Mouse (Mus musculus) regulatory T cell (primary cell): ENCODE measurements around the gene Rfc1.

ENCODE experiments used
- in situ Hi-C: fragments of 300-600 bp; cut with MboI, MseI; formaldehyde crosslinking; loops from one replicate; pipeline ENCODE4 v1.15.1; 2025; ENCODE audit warnings: high pct_unique_total_duplicates

Rfc1 gene

GRCm38 (mm10) chr5:65335298-65336074 lies at the start of gene Rfc1:
TSS of gene Rfc1 (minus strand) at chr5:65335670.
- in situ Hi-C loops, result no loop called here

DNA sequence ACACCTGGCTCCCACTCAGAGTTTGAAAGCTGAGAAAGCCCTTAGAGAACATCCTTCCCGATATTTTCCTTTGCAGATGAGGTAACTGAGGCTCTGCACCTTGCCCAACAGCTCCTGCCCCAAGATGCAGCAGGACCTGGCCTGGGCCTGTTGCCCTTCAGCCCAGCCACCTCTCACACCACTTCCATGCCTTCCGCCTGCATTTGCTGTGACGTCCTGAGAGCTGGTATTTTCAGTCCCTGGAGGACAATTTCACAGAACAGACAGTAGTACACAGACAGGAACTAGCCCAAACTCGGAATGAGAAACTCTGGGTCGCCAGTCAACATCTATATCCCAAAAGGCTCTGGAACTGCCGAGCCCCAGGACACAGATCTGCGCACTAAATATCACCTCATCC lies 39.3 kb upstream of the Rfc1 start:
- in situ Hi-C loops, result no loop called here

DNA sequence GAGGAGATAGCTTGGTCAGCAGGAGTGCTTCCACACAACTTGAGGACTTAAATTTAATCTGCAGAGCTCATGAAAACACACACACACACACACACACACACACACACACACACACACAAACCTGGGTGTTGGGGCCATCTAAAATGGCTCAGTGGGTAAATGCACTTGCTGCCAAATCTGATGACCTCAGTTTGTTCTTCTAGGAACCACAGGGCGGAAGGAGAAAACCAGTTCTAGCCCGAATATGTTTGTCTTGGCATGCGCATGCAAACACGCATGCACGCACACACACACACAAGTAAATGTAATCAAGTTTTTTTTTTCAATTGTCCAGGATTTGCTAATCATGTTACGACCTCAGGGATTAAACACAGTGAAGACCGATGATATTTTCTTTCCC lies 36.1 kb upstream of the Rfc1 start:
- in situ Hi-C loops, result no loop called here

DNA sequence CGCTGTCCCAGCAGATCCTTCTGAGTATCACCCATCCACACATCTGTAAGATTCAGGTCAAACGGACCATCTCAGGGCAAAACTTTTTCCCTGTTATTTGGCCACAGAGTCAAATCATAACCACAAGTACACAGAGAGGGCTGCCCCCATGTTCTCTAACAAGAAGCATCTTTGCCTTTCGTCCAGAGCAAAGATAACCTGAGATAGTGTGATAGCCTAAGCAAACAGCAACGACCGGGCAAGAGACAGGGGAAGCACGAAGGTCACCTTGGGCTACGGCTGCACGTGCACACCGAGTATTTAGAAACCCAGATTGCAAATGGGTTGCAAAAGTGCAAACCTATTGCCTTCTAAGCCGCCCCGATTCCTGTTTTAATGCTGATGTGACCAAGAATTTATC lies 32.4 kb upstream of the Rfc1 start:
- in situ Hi-C loops, result loop anchor here (5.0 kb wide), 1 partner anchor 91 kb away; no protein-coding TSS in a partner anchor

DNA sequence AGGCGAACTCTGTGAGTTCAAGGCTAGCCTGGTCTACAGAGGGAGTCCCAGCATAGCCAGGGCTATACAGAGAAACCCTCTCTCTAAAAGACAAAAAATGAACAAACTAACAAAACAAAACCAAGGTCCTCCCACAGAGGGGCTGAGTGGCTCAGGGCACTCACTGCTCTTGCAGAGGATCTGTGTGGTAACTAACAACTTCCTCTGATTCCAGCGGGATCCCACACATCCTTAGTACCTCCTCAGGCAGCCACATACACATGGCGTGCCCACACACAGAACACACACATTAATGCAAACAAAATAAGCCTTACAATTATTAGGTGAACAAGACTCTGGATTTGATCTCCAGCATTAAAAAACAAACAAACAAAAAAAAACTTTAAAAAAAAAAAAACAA lies 22.3 kb upstream of the Rfc1 start:
- in situ Hi-C loops, result no loop called here

DNA sequence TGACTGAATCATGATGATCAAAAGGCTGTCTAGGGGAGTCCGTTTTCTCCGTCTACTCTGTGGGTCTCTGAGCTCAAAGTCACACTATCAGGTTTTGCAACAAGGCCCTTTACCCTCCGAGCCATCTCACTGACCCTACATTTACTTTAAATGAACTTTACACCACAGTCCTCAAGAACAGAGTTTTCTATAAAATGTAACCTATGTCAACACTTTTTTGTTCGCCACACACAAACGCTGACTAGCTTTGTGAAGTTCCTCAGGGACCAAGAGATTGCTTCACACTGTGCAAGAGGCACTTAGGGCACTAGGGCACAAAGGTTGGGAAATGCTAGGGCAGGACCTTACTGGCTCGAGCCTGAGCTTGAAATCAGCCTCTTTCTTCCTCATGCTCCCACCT lies 21.4 kb upstream of the Rfc1 start:
- in situ Hi-C loops, result no loop called here

DNA sequence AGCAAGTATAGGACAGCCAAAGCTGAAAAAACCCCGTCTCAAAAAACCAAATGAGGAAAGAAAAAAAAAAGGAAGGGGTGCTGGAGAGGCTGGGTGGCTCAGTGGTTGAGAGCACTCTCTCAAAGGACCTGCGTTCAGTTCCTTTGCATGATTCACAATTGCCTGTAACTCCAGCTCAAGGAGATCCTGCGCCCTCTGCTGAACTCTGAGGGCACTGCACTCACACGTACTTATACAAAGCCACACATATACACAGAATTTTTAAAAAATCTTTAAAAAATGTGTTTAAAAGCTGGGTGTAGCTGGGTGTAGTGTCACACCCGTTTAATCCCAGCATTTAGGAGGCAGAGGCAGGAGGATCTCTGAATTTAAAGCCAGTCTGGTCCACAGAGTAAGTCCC lies 19.5 kb upstream of the Rfc1 start:
- in situ Hi-C loops, result no loop called here

DNA sequence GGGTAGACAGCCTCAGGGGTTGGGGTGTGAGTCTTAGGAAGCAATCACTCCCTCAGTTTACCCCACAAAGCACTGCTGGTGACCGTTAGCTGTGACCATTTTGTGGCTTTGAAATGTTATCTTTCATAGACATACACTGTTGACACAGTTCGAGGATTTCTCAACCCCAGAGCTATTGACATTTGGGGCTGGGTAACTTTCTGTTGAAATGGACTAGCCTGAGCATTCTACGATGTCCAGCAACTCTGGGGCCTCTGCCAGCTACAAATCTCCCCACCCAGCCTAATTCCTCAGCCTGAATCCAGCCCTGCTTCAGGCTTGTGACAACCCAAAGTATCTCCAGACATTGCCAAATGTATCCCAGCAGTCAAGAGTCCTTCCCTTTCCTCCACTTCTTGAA lies 18.6 kb upstream of the Rfc1 start:
- in situ Hi-C loops, result no loop called here

- in situ Hi-C loops, result no loop called here
Observed at GRCm38 (mm10) chr5:65350508-65350907, 15.0 kb upstream of the Rfc1 start.

DNA sequence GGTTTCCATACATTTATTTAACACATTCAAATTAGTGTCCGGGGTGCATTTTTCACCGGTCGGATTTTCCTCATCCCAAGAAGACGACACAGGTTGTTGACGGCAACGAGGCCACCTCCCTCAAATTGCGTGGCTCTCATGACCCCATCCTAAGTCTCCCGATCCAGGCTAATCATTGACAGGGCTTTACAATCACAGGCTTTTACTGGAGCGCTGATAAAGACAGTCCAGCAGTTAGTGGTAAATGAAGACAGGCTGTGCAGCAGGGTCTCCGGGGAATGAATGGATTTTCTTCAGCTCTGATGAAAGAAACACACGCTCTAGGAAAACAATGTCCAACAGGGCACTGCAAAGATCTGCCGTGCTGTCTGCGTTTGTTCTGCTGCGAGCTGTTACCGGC lies 12.7 kb upstream of the Rfc1 start, which contains the start of gene Klb:
TSS of gene Klb (plus strand) at position 147 of the 400 bp plus-strand sequence.
- in situ Hi-C loops, result no loop called here

DNA sequence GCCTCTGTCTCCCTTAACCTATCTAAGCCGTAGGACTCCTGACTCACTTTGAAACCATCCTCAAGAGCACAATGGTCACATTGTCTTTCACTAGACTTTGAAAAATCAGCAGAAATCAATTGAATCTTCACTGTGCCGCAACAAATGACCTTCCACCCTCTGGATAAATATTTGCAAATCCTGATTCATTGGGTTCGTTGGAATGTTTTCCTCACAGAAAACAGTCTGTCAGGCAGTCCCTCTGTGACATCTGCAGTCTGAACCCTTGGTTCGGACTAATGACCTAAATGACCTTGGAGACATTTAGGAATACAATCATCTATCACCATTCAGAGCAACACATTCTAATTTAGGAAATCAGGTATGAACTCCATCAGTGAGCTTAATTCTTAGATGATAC lies 4.7 kb upstream of the Rfc1 start:
- in situ Hi-C loops, result loop anchor here (5.0 kb wide), 1 partner anchor 42 kb away; no protein-coding TSS in a partner anchor

- in situ Hi-C loops, result no loop called here
Observed at GRCm38 (mm10) chr5:65338394-65338793, 2.9 kb upstream of the Rfc1 start.

- in situ Hi-C loops, result no loop called here
Observed at GRCm38 (mm10) chr5:65336075-65336355, 545 bp upstream of the Rfc1 start.

DNA sequence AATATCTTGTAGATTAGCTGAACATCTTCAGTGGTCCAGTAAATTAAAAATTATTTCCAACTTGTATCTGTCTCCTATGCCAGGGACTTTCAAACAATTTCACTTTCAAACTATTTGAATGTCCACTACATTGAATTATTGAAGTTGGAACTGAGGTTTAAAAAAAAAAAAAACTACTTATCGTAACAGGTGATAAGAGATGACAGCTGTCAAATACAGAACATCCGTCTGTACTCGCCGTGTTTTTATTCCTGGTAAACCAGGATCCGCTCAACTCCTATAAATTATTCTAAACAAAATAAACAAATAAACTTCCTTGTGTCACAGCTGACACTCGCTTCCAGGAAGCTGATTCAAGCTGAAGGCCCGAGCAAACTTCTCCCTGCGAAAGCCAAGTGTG lies 682 bp downstream of the Rfc1 start:
- in situ Hi-C loops, result no loop called here

- in situ Hi-C loops, result no loop called here
Observed at GRCm38 (mm10) chr5:65329971-65330370, 5.5 kb downstream of the Rfc1 start.

GRCm38 (mm10) chr5:65326212-65326611 lies 9.3 kb downstream of the Rfc1 start:
- in situ Hi-C loops, result no loop called here

DNA sequence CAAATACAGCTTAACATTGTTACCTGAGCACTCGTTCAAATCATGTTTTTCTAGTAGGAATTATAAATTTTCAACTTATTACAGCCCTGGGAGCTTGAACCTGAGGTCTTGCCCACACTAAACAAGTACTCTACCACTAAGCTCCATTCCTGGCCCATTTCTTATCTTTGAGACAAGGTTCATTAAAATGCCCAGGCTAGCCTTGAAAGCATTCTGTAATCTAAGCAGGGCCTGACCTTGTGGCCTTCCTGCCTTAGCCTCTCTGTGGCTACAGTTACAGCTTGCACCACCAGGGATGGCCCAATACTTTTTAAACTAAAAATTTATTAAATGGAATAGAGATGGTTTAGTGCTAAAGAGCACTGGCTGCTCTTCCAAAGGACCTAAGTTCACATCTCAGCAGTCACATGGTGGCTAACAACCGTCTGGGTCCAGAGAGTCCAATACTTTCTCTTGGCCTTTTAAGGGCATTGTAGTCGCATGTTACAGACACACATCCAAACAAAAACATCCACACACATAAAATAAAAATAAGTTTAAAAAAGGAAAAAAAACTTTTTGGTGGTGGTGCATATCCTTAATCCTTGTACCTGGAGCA lies 10.6 kb downstream of the Rfc1 start:
- in situ Hi-C loops, result no loop called here

DNA sequence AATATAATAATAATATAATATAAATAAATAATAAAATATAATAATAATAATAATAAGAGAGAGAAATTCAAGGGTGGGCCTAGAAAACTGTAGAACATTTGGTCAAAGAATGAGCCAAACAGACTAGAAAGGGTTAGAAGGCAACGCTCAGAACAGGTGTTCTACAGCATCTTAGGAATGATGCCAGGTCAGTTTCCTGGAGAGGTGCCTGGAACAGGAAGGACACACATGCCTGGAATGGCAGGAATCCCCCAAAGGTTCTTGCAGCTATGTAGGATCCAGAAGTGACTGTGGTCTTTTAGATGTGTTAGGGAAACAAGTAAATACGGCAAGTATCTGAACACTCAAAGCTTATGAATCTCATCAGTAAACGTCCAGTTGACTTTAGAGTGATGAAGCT lies 11.2 kb downstream of the Rfc1 start:
- in situ Hi-C loops, result no loop called here

DNA sequence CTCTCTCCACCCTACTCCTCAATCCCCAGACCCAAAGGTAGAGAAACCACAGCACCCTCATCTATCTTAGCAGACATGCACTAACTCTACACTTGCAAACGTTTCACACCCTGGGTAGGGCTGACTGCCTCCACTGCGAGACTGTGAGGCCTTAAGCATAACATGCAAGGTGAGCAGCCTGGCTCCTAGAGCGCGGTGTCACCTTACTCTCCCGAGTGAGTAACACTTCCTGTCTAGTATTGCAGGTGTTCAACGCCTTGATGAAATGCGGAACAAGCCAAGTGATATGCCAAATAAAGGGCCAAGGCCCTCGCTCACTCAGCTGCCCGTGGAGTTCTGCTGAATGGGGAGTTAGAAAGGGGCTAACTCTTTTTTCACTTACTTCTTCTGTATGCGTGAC lies 13.3 kb downstream of the Rfc1 start:
- in situ Hi-C loops, result no loop called here

- in situ Hi-C loops, result no loop called here
Observed at GRCm38 (mm10) chr5:65319176-65319575, 16.3 kb downstream of the Rfc1 start.

GRCm38 (mm10) chr5:65308866-65309265 lies 26.6 kb downstream of the Rfc1 start:
- in situ Hi-C loops, result no loop called here

- in situ Hi-C loops, result no loop called here
Observed at GRCm38 (mm10) chr5:65308208-65308607, 27.3 kb downstream of the Rfc1 start.

GRCm38 (mm10) chr5:65305516-65305915 lies 30.0 kb downstream of the Rfc1 start:
- in situ Hi-C loops, result no loop called here

DNA sequence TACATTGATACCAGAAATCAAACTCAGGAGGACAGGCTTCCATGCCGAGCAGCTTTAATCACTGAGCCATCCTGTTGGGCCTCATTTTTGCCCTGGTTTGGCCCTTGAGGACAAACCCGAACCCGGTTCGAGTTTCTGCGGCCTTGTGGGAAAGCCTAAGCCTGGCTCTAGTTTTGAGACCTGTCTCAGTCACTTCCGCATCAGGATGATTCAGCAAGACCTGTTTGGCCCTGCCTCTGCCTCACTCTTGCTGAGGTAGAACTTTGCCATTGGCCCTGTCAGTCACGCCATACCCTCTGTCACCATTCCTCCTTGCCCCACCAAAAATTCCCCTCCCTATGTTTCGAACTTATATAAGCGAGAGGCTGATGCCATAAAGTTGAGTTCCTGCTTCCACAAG lies 35.3 kb downstream of the Rfc1 start:
- in situ Hi-C loops, result no loop called here
